Mouse (Mus musculus) splenic B cell, adult 2 months (primary cell): ENCODE data around the gene Six5.
A peak's percentile ranks its signal among the peaks of the same experiment; 100 is the strongest.

ENCODE experiments used
- DNase-seq: peaks from one replicate; pipeline ENCODE4 v3.0.0-alpha.2; 2011; ENCODE audit warnings: low read depth, low spot score
- H3K27me3 ChIP-seq: 2 replicates; pipeline ENCODE4 v1.6.1; 2012; ENCODE audit warnings: mild to moderate bottlenecking, low read length, moderate library complexity, mixed read lengths; ENCODE audit not compliant: control insufficient read depth, poor library complexity, insufficient read depth, severe bottlenecking
- H3K36me3 ChIP-seq: 2 replicates; pipeline ENCODE4 v1.6.1; 2012; ENCODE audit warnings: mild to moderate bottlenecking, low read length, moderate library complexity, mixed read lengths; ENCODE audit not compliant: control insufficient read depth, poor library complexity, insufficient read depth, severe bottlenecking

Six5 gene

DNA sequence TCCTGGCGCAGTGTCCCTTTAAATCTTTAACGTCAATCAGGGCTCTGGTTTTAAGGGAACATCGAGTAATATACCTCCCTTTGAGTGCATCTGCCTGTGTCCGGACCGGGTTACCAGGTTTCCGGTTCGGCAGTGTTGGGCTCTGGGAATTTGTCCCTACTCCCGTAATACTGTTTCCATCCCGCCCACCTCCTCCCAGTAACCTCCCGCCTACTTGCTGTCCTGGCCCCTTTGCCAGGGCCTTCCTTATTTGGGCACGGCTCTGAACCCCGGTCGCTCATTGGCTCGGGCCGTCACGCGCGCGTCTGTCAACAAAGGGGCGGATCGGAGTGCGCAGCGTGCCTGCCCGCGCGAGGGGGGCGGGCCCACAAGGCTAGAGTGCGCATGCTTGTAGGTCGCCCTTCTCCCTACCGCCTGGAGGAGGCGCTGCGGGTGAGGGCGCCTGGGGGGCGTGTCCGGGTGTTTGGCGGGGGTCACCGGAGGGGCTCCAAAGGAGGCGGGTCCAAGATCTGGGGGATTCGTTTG, 37.0 kb downstream of the Six5 start:
- Histone ChIP-seq H3K36me3 (no peaks in the 10 kb centered on the region; the same call in 1 of the 2 replicates), H3K27me3 (no peaks in the 10 kb centered on the region)
- peak; percentile 93 for DNase-seq

DNA sequence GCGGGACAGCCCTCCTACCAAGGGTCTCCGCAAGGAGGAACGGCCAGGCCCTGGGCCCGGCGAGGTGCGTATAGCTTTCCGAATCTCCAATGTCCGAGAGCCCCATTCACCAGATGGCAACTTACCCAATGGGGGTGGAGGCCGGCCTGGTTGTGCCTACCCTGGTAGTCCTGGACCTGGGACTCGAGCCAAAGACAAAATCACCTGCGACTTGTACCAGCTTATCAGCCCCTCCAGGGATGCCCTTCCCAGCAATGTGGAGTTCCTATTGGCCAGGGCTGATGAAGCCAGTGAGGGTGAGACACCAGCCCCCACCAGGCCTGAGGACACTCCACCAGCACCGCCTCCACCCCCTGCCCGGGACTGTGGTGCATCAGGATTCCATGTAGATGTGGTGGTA, 41.8 kb downstream of the Six5 start:
- H3K27me3 ChIP-seq, result no peaks in the 10 kb centered on the region
- DNase-seq, result no peak
- peaks cover 7% of the 10 kb centered on the region for H3K36me3 ChIP-seq

DNA sequence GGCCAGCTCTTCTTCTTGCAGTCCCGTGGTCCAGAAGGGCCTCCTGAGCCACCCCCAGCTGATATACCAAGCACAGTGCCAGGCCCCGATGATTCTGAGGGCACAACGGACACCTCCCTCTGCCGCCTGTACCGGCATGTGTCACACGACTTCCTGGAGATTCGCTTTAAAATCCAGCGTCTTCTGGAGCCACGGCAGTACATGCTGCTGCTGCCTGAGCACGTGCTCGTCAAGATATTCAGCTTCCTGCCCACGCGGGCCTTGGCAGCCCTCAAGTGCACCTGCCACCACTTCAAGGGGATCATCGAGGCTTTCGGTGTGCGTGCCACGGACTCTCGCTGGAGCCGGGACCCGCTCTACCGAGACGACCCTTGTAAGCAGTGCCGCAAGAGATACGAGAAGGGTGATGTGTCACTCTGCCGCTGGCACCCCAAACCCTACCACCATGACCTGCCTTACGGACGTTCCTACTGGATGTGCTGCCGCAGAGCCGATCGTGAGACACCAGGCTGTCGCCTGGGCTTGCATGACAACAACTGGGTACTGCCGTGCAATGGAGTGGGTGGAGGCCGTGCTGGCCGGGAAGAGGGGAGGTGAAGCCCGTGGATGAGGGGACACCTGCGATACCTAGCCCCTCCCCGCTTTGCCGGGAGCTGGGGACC, 42.4 kb downstream of the Six5 start:
- no peak for DNase-seq
- H3K36me3 ChIP-seq, result peaks cover 7% of the 10 kb centered on the region
- H3K27me3 ChIP-seq, result no peaks in the 10 kb centered on the region

DNA sequence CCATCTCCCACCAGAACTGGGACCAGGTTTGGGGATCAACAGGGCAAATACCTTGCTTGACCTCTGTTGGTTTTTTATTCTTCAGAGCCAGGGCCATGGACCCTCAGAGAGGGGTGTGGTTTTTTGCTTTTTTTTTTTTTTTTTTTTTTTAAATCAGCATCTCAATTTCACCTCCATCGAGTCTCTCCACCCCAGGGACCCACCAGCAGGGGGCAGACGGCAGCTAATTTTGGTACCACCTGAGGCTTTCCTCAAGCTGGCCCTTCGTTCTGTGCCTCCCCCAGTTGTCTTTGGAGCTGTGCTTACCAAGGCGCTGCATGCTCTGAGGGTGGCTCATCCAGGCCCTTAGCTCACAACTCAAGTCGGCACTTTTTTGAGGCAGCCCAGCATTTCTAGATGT, 43.0 kb downstream of the Six5 start:
- DNase-seq, result peak; percentile 72
- peaks cover 7% of the 10 kb centered on the region for H3K36me3 ChIP-seq
- H3K27me3 ChIP-seq, result no peaks in the 10 kb centered on the region

DNA sequence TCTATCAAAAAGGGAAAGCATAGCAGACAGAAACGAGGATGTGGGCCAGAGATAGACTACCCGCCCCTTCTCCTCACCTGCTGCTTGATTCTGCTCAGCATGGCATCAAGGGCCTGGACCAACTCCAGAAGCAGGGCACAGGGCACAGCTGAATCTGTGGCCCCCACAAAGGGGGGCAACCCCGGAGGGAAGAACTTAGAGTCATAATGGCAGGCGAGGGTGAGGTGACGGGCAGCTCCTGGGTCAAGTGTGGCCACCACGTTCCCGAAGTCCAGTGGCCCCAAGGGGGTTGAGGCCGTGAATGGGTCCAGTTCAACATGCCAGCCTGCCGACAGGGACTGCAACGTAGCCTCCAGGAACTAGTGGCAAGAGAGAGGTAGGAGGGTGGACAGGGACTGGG, 52.4 kb downstream of the Six5 start:
- no peaks in the 10 kb centered on the region for H3K36me3 ChIP-seq
- no peak for DNase-seq
- H3K27me3 ChIP-seq, result no peaks in the 10 kb centered on the region

DNA sequence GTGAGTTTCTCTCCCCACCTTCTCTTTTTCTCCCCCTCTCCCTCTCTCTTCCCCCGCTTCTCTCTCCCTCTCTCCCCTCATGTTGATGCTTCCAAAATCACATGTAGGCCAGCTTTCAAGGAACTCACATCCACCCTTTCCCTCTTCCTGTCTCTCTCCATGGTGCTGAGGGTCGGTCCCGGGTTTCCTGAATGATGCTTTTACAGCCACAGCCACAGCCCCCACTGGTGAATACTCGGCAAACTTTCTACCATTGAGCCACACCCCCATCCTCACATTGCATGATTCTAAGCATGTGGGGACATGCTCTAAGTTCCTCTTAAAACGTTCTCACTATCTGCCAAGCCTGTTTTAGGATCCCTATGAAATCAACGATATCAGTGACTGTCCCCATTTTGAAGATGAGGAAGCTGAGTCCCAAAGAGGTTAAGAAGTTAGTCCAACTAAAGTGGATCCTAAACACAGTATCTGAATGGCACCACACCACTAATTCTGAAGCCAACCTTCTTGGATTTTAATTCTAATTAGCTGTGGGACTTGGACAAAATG, 53.2 kb downstream of the Six5 start:
- DNase-seq, result no peak
- Histone ChIP-seq H3K36me3 (no peaks in the 10 kb centered on the region), H3K27me3 (no peaks in the 10 kb centered on the region)
